Mouse (Mus musculus) central nervous system, embryonic 14 days (tissue): ENCODE results near the gene Tsnax. TPM values are rescaled to one million over a fixed set of nuclear protein-coding genes. Genes with fewer than 3 reads are reported as not detected.

Source experiments
- polyA plus RNA-seq: library from polyadenylated mRNA; depleted of rRNA; stranded (reverse); fragments of >200 nt; gene quantifications from 2 replicates; pipeline ENCODE4 v1.2.3, GENCODE M21; 2012; rRNA removed

Tsnax gene
- polyA plus RNA-seq = 165 and 167 TPM in 2 replicates

DNA sequence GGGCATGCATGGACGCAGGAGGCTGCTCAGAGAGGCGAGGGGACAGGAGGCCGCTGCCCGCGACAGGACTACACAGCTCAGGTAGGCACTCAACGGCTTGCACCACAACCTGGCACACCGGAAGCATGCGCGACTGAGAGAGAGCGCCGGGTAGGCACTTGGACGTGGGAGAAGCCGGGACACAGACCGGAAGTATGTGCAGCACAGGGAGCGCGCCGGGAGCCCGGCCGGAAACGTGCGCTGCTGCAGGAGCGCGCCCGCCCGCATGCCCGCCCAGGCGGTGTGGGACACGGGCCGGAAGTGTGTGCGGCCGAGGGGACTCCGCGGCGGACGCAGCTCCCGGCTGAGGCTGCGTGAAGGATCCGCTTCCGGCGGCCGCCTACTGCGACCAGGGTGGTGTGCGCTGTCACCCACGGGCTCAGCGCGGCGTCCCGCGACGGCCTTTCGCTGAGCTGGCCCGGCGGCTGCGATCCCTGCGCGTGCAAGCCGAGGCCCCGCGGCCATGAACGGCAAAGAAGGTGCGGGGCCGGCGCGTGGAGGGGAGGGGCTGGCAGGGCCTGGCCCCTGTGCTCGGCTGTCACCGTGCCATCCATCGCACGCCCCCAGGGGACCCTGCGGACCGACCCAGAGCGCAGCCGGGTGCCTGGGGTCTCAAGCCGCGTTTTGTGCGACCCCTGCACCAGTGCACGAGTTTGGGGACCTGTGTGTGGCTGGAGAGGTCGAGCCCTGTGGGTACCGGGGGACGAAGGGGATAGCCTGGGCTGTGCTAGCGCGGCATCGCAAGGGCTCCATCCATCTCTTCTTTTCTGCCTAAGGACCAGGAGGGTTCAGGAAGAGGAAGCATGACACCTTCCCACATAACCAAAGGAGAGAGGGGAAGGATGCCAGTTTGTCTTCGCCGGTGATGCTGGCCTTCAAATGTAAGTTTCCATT lies at the start of gene Tsnax:
Gene Tsnax, plus strand, starts transcription at position 303 of the 933 bp plus-strand sequence.

DNA sequence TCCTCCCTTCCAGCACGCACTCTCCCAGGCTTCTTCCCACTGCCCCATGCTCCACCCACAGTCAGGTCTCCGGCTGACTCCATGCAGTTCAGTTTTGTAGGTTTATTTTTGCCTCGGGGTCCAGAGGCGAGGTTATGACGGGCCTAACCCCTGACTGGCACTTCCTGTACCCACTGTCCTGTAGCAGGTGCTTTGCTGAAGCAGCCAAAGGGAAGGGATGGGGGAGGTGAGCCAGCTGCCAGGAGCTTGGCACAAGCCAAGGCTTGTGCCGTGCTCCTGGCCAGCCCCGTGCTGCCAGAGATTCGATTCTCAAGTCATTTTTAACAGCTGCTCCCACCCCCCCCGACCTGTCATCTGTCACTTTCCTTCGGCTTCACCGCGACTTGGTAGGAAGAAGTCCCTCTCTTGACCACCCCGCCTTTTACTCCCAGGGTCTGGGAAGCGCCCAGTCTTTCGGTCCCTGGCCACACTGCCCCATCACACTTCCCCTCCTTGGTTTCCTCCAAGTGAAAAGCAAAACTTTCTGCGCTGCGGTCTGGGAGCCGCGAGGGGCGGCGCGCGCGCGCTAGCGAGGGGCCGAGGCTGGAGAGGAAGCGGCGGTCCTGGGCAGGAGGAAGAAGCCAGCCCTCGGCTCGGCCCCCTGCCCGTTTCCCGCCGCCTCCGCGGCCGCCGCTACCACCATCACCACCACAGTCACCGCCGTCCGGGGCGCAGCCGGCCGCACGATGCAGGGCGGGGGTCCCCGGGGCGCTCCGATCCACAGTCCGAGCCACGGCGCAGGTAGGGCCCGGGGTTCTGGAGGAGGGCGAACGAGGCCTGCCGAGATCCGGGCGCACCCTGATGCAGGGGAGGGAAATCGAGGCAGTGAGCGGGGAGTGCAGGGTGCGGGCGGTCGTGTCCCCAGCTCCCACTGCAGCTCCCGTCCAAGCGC lies 41.0 kb downstream of the Tsnax start, which contains the start of gene Disc1:
Gene Disc1, plus strand, starts transcription at position 691 of the 931 bp plus-strand sequence.

Other genes starting within 250 kb of the Tsnax start
- gene Trim67, start 219.9 kb upstream of the Tsnax start, polyA plus RNA-seq = 42.7 and 45.8 TPM in 2 replicates
- gene Gnpat, start 150.0 kb upstream of the Tsnax start, polyA plus RNA-seq = 86.4 and 93.1 TPM in 2 replicates
- gene 2810004N23Rik, start 149.9 kb upstream of the Tsnax start, polyA plus RNA-seq = 24.1 and 26.0 TPM in 2 replicates
- 11.2 and 11.8 TPM in 2 replicates for gene Exoc8, start 115.3 kb upstream of the Tsnax start, polyA plus RNA-seq
- 19.4 and 20.4 TPM in 2 replicates for gene Sprtn, start 115.1 kb upstream of the Tsnax start, polyA plus RNA-seq
- gene Egln1, start 63.7 kb upstream of the Tsnax start, polyA plus RNA-seq = 47.1 and 54.1 TPM in 2 replicates
- 1.4 and 2.3 TPM in 2 replicates for gene Disc1, start 41.2 kb downstream of the Tsnax start, polyA plus RNA-seq